Mouse (Mus musculus) CH12.LX (cell line): ENCODE data around the gene Ap2b1. TPM values are rescaled to one million over a fixed set of nuclear protein-coding genes. Genes with fewer than 3 reads are reported as not detected.

Experiments
- DNase-seq: peaks from one replicate; pipeline ENCODE4 v3.0.0-alpha.2; 2013; ENCODE audit errors: extremely low read depth
- H3K27ac ChIP-seq: 2 replicates; pipeline ENCODE4 v1.5.1; 2012; ENCODE audit warnings: low read depth, mild to moderate bottlenecking, control low read depth, moderate library complexity; ENCODE audit not compliant: insufficient read depth
- H3K27me3 ChIP-seq: replicated peaks from 2 replicates; pipeline ENCODE3; 2012; ENCODE audit warnings: inconsistent platforms
- H3K36me3 ChIP-seq, 2 experiments: replicated peaks in 1 of 2; 2 replicates each; pipeline versions ENCODE3 to v1.6.1; 2012; ENCODE audit warnings: inconsistent platforms in 1 of 2, low read length in 1 of 2, mild to moderate bottlenecking in 1 of 2, mixed read lengths in 1 of 2, moderate library complexity in 1 of 2; ENCODE audit not compliant: control insufficient read depth in 1 of 2, insufficient read depth in 1 of 2
- H3K4me1 ChIP-seq, 2 experiments: 2 replicates each; pipeline ENCODE4 v1.6.1; 2012; ENCODE audit warnings: inconsistent platforms in 1 of 2, moderate library complexity in 1 of 2; ENCODE audit not compliant: insufficient read depth in 2 of 2, control insufficient read depth in 1 of 2
- H3K4me2 ChIP-seq: 2 replicates; pipeline ENCODE4 v1.6.1; 2012; ENCODE audit warnings: low read depth, mild to moderate bottlenecking, control low read depth; ENCODE audit not compliant: poor library complexity, insufficient read depth, severe bottlenecking
- H3K4me3 ChIP-seq, 3 experiments: fragments of 150-350 bp in 1 of 3; sonication (generic) in 1 of 3; replicated peaks in 1 of 3; 2 replicates each; pipeline versions ENCODE3 to v1.5.1; 2011 to 2012; ENCODE audit warnings: low read depth in 2 of 3, low read length in 2 of 3, mild to moderate bottlenecking in 2 of 3, moderate library complexity in 2 of 3, control low read depth in 1 of 3, improper control_type of control experiment in 1 of 3, inconsistent platforms in 1 of 3, mixed read lengths in 1 of 3; ENCODE audit not compliant: poor library complexity in 1 of 3
- H3K79me2 ChIP-seq: replicated peaks from 2 replicates; pipeline ENCODE4 v1.6.1; 2012; ENCODE audit warnings: mild to moderate bottlenecking, moderate library complexity; ENCODE audit not compliant: control insufficient read depth, poor library complexity, insufficient read depth, severe bottlenecking; ENCODE audit errors: extremely low read depth
- H3K9ac ChIP-seq: 2 replicates; pipeline ENCODE4 v1.6.1; 2012; ENCODE audit warnings: low read depth, mild to moderate bottlenecking, control low read depth, moderate library complexity; ENCODE audit not compliant: insufficient read depth
- H3K9me3 ChIP-seq: replicated peaks from 2 replicates; pipeline ENCODE3; 2012; ENCODE audit warnings: low read length, inconsistent platforms, mixed read lengths
- BHLHE40 ChIP-seq: IDR thresholded peaks from 2 replicates; pipeline ENCODE4 v1.6.1; 2011; ENCODE audit warnings: mild to moderate bottlenecking, low read depth, low read length, improper control_type of control experiment
- CHD1 ChIP-seq: IDR thresholded peaks from 2 replicates; pipeline ENCODE4 v1.6.1; 2012; ENCODE audit warnings: low read depth, low read length, improper control_type of control experiment, inconsistent platforms
- CTCF ChIP-seq, 2 experiments: IDR thresholded peaks in 1 of 2; conservative IDR thresholded peaks in 1 of 2; 2 replicates each; pipeline ENCODE4 v1.5.1; 2011 to 2012; ENCODE audit warnings: low read depth in 2 of 2, low read length in 2 of 2, improper control_type of control experiment in 1 of 2, inconsistent platforms in 1 of 2, mild to moderate bottlenecking in 1 of 2, moderate library complexity in 1 of 2
- E2F4 ChIP-seq: IDR thresholded peaks from 2 replicates; pipeline ENCODE4 v1.6.1; 2011; ENCODE audit warnings: low read depth, low read length, improper control_type of control experiment; ENCODE audit not compliant: insufficient replicate concordance
- ELF1 ChIP-seq: IDR thresholded peaks from 2 replicates; pipeline ENCODE4 v1.6.1; 2014; ENCODE audit warnings: low read depth, mild to moderate bottlenecking, inconsistent platforms, low read length, improper control_type of control experiment
- EP300 ChIP-seq: IDR thresholded peaks from 2 replicates; pipeline ENCODE4 v1.6.1; 2011; ENCODE audit warnings: low read length, improper control_type of control experiment
- GABPA ChIP-seq: IDR thresholded peaks from 2 replicates; pipeline ENCODE4 v1.6.1; 2012; ENCODE audit warnings: low read depth, low read length, improper control_type of control experiment, inconsistent platforms; ENCODE audit not compliant: insufficient replicate concordance
- HCFC1 ChIP-seq: IDR thresholded peaks from 2 replicates; pipeline ENCODE4 v1.6.1; 2012; ENCODE audit warnings: low read depth, mild to moderate bottlenecking, inconsistent platforms, low read length, improper control_type of control experiment
- IRF4 ChIP-seq: IDR thresholded peaks from 2 replicates; pipeline ENCODE4 v1.6.1; 2014; ENCODE audit warnings: low read depth, mild to moderate bottlenecking, inconsistent platforms, low read length, improper control_type of control experiment
- JUND ChIP-seq: conservative IDR thresholded peaks from 2 replicates; pipeline ENCODE4 v1.6.1; 2011; ENCODE audit warnings: low read depth, low read length, improper control_type of control experiment
- MAFK ChIP-seq: IDR thresholded peaks from 2 replicates; pipeline ENCODE4 v1.6.1; 2011; ENCODE audit warnings: low read length, improper control_type of control experiment; ENCODE audit not compliant: insufficient replicate concordance
- MAX ChIP-seq: IDR thresholded peaks from 2 replicates; pipeline ENCODE4 v1.6.1; 2011; ENCODE audit warnings: low read length, improper control_type of control experiment
- MAZ ChIP-seq: IDR thresholded peaks from 2 replicates; pipeline ENCODE4 v1.6.1; 2012; ENCODE audit warnings: low read depth, mild to moderate bottlenecking, inconsistent platforms, low read length, improper control_type of control experiment, moderate library complexity
- MXI1 ChIP-seq: IDR thresholded peaks from 2 replicates; pipeline ENCODE4 v1.6.1; 2011; ENCODE audit warnings: mild to moderate bottlenecking, low read depth, low read length, improper control_type of control experiment
- MYC ChIP-seq: IDR thresholded peaks from 2 replicates; pipeline ENCODE4 v1.6.1; 2011; ENCODE audit warnings: low read depth, mild to moderate bottlenecking, improper control_type of control experiment, low read length
- NRF1 ChIP-seq: IDR thresholded peaks from 2 replicates; pipeline ENCODE4 v1.6.1; 2014; ENCODE audit warnings: low read depth, mild to moderate bottlenecking, inconsistent platforms, low read length, improper control_type of control experiment, moderate library complexity
- POLR2A ChIP-seq: IDR thresholded peaks from 2 replicates; pipeline ENCODE4 v1.6.1; 2011; ENCODE audit warnings: low read depth, mild to moderate bottlenecking, improper control_type of control experiment, low read length
- POLR2AphosphoS2 ChIP-seq: IDR thresholded peaks from 2 replicates; pipeline ENCODE4 v1.6.1; 2011; ENCODE audit warnings: low read depth, low read length, improper control_type of control experiment
- RAD21 ChIP-seq: IDR thresholded peaks from 2 replicates; pipeline ENCODE4 v1.6.1; 2011; ENCODE audit warnings: low read depth, mild to moderate bottlenecking, low read length, improper control_type of control experiment, moderate library complexity
- RCOR1 ChIP-seq: conservative IDR thresholded peaks from 2 replicates; pipeline ENCODE4 v1.6.1; 2012; ENCODE audit warnings: low read depth, mild to moderate bottlenecking, inconsistent platforms, low read length, improper control_type of control experiment
- SIN3A ChIP-seq: IDR thresholded peaks from 2 replicates; pipeline ENCODE4 v1.6.1; 2012; ENCODE audit warnings: low read length, improper control_type of control experiment, inconsistent platforms
- SMC3 ChIP-seq: IDR thresholded peaks from 2 replicates; pipeline ENCODE4 v1.6.1; 2011; ENCODE audit warnings: low read depth, low read length, improper control_type of control experiment
- TBP ChIP-seq: conservative IDR thresholded peaks from 2 replicates; pipeline ENCODE4 v1.6.1; 2011; ENCODE audit warnings: low read depth, low read length, improper control_type of control experiment
- TCF12 ChIP-seq: IDR thresholded peaks from 2 replicates; pipeline ENCODE4 v1.6.1; 2014; ENCODE audit warnings: low read depth, mild to moderate bottlenecking, inconsistent platforms, low read length, improper control_type of control experiment
- UBTF ChIP-seq: IDR thresholded peaks from 2 replicates; pipeline ENCODE4 v1.6.1; 2012; ENCODE audit warnings: low read depth, mild to moderate bottlenecking, inconsistent platforms, low read length, improper control_type of control experiment, moderate library complexity
- USF1 ChIP-seq: IDR thresholded peaks from 2 replicates; pipeline ENCODE4 v1.6.1; 2014; ENCODE audit warnings: low read depth, mild to moderate bottlenecking, inconsistent platforms, low read length, improper control_type of control experiment
- USF2 ChIP-seq: conservative IDR thresholded peaks from 2 replicates; pipeline ENCODE4 v1.6.1; 2011; ENCODE audit warnings: low read depth, low read length, improper control_type of control experiment
- ZC3H11A ChIP-seq: IDR thresholded peaks from 2 replicates; pipeline ENCODE4 v1.6.1; 2012; ENCODE audit warnings: low read depth, mild to moderate bottlenecking, inconsistent platforms, low read length, improper control_type of control experiment
- ZKSCAN1 ChIP-seq: IDR thresholded peaks from 2 replicates; pipeline ENCODE4 v1.6.1; 2012; ENCODE audit warnings: low read depth, inconsistent platforms, low read length, improper control_type of control experiment, borderline replicate concordance
- ZMIZ1 ChIP-seq: IDR thresholded peaks from 2 replicates; pipeline ENCODE4 v1.6.1; 2012; ENCODE audit warnings: low read depth, mild to moderate bottlenecking, inconsistent platforms, low read length, improper control_type of control experiment
- ZNF384 ChIP-seq: IDR thresholded peaks from 2 replicates; pipeline ENCODE4 v1.6.1; 2012; ENCODE audit warnings: low read depth, low read length, improper control_type of control experiment, inconsistent platforms
- dilution Hi-C: fragments of 300-500 bp; cut with MboI; formaldehyde crosslinking; loops from 2 replicates; pipeline ENCODE4 v1.14.3; 2020; ENCODE audit warnings: low sequenced_read_pairs; ENCODE audit not compliant: extremely low pct_unique_long_range_greater_than_20kb, extremely low pct_ligation_motif_present
- in situ Hi-C: fragments of 300-500 bp; cut with MboI; formaldehyde crosslinking; loops from 3 replicates; pipeline ENCODE4 v1.14.3; 2019; ENCODE audit warnings: low sequenced_read_pairs, low pct_ligation_motif_present, low pct_unique_long_range_greater_than_20kb, mixed read lengths
- polyA plus RNA-seq: library from polyadenylated mRNA; unstranded; fragments of >175 nt; gene quantifications from 2 replicates; pipeline ENCODE4 v1.2.1, GENCODE M21; 2012; ENCODE audit warnings: low read depth; ENCODE audit not compliant: insufficient read length
- total RNA-seq, 2 experiments: library from RNA; depleted of rRNA; stranded (reverse); fragments of 300-350 nt in 1 of 2; fragments of >200 nt in 1 of 2; gene quantifications; 2 replicates each; pipeline ENCODE4 v1.2.3; 2012 to 2014

The Ap2b1 gene
- total and polyA plus RNA-seq, 3 experiments = 58.3 to 78.8 (median 59.1) TPM

DNA sequence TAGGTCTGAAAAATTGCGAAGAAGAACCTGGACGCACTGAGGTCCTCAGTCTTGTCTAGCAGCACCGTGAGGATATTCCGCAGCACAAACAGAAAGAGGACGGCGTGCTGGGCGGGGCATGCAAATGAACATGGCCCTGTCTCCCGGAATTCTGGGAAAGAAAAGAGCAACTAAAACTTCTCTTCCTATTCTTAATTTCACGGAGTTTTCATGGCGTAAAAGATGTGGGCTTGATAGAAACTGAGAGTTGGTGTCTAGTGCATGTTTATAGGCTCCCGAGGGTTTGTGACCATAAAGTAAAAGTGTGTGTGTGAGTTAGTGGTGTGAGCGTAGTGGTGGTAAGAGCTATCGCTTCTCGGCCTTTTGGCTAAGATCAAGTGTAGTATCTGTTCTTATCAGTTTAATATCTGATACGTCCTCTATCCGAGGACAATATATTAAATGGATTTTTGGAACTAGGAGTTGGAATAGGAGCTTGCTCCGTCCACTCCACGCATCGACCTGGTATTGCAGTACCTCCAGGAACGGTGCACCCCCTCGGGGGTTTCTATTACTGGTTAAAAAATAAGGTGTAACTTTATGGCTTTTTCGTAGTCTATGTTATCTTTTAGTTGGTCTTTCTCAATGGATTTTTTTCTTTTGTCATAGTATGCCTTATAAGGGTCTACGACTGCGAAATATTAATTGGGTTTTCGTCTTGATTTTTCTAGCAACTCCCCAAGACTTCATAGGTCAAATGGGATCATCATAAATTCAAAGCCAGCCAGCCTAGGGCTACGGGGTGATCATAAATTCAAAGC, 27.5 kb upstream of the Ap2b1 start (continued):
- no peak for TF ChIP-seq CHD1
- TF ChIP-seq ELF1 = peak; percentile 68
- peak; percentile 62 for TF ChIP-seq BHLHE40
- peak; percentile 99 for TF ChIP-seq TBP
- TF ChIP-seq RCOR1 = no peak; the same call in none of the 2 replicates

GRCm38 (mm10) chr11:83271951-83272843, 26.6 kb upstream of the Ap2b1 start:
- H3K4me2 ChIP-seq = no peak overlapping the region
- no peaks in the 10 kb centered on the region for H3K9me3 ChIP-seq
- peak; percentile 82 for DNase-seq
- dilution Hi-C loops (no loop called here), in situ Hi-C loops (no loop called here)
- H3K79me2 ChIP-seq = no peaks in the 10 kb centered on the region
- H3K27me3 ChIP-seq = peaks cover 39% of the 10 kb centered on the region
- no peak overlapping the region for H3K9ac ChIP-seq
- no peak for TF ChIP-seq TBP
- peak; percentile 48 to 84; a peak in 3 of 4 replicates for TF ChIP-seq CTCF (conservative IDR thresholded peaks at IDR 0.05 in 1 of 2, IDR thresholded peaks at IDR 0.05 in 1 of 2; ENCODE audit: low read depth in 2 of 2, low read length in 2 of 2)
- no peak for TF ChIP-seq BHLHE40
- no peak for TF ChIP-seq MAFK
- no peak for TF ChIP-seq TCF12
- TF ChIP-seq RAD21 = peak; percentile 80
- peak; percentile 16; the same call in 1 of the 2 replicates for TF ChIP-seq JUND
- peak; percentile 33 for TF ChIP-seq SMC3
- no peak for TF ChIP-seq USF1
- TF ChIP-seq IRF4 = 0 out of 2 replicates have a peak, but pooled peaks have one; percentile 12
- TF ChIP-seq MAZ = no peak
- TF ChIP-seq ZC3H11A = no peak
- no peak for TF ChIP-seq GABPA
- TF ChIP-seq NRF1 = no peak
- no peak for TF ChIP-seq EP300
- TF ChIP-seq ZKSCAN1 = no peak
- no peak for TF ChIP-seq MAX
- no peak for TF ChIP-seq SIN3A
- TF ChIP-seq ZNF384 = peak; percentile 86
- TF ChIP-seq POLR2AphosphoS2 = no peak; the same call in none of the 2 replicates
- no peak for TF ChIP-seq HCFC1
- no peak for TF ChIP-seq USF2
- TF ChIP-seq CHD1 = no peak
- TF ChIP-seq MXI1 = no peak
- TF ChIP-seq RCOR1 = no peak
- TF ChIP-seq POLR2A = peak; percentile 80; the same call in 1 of the 2 replicates
- TF ChIP-seq MYC = no peak
- no peak for TF ChIP-seq UBTF
- no peak for TF ChIP-seq E2F4
- no peak for TF ChIP-seq ZMIZ1
- TF ChIP-seq ELF1 = no peak
- no peak overlapping the region for H3K27ac ChIP-seq
- peaks cover 3 to 17% of the 10 kb centered on the region in 2 experiments; a peak in 3 of 4 replicates for H3K4me1 ChIP-seq
- H3K4me3 ChIP-seq = no peak overlapping the region
- H3K36me3 ChIP-seq = no peaks in the 10 kb centered on the region
